Mouse (Mus musculus) spleen, adult 2 months (tissue): Measurements from ENCODE around the gene Sarm1.

Experiments
- CTCF ChIP-seq: fragments of 200-500 bp; IDR thresholded peaks from 2 replicates; pipeline ENCODE4 v1.5.1; 2011; ENCODE audit warnings: mild to moderate bottlenecking, inconsistent platforms; ENCODE audit not compliant: insufficient read depth, insufficient read length, insufficient replicate concordance; ENCODE audit errors: extremely low read depth
- POLR2A ChIP-seq: fragments of 200-500 bp; IDR thresholded peaks from 2 replicates; pipeline ENCODE4 v1.6.1; 2011; ENCODE audit warnings: low read depth, low read length, inconsistent platforms

- TF ChIP-seq CTCF (no peak), POLR2A (no peak)
Observed at GRCm38 (mm10) chr11:78545181-78545580, 47.6 kb upstream of the Sarm1 start.
